Mouse (Mus musculus) liver, embryonic 12.5 days (tissue): ENCODE results near the gene Fam160b1. TPM values are rescaled to one million over a fixed set of nuclear protein-coding genes. Genes with fewer than 3 reads are reported as not detected.

ENCODE experiments used
- ATAC-seq: fragments of 200-750 bp; cut with Nextera tagmentation; 2 replicates; pipeline ENCODE4 v1.8.0; 2017; ENCODE audit warnings: moderate number of reproducible peaks, mild to moderate bottlenecking, moderate library complexity
- H3K27ac ChIP-seq: fragments of 300-500 bp; sonication (generic); 2 replicates; pipeline ENCODE4 v1.5.1; 2016; ENCODE audit warnings: mild to moderate bottlenecking
- H3K27me3 ChIP-seq: fragments of 300-500 bp; sonication (generic); replicated peaks from 2 replicates; pipeline ENCODE4 v1.6.1; 2016; ENCODE audit warnings: mild to moderate bottlenecking, moderate library complexity
- H3K36me3 ChIP-seq: fragments of 300-500 bp; sonication (generic); 2 replicates; pipeline ENCODE4 v1.6.1; 2016; ENCODE audit warnings: mild to moderate bottlenecking, moderate library complexity
- H3K4me1 ChIP-seq: fragments of 300-500 bp; sonication (generic); 2 replicates; pipeline ENCODE4 v1.6.1; 2016
- H3K4me2 ChIP-seq: fragments of 300-500 bp; sonication (generic); 2 replicates; pipeline ENCODE4 v1.6.1; 2016; ENCODE audit warnings: mild to moderate bottlenecking, moderate library complexity
- H3K4me3 ChIP-seq: fragments of 300-500 bp; sonication (generic); 2 replicates; pipeline ENCODE4 v1.5.1; 2016; ENCODE audit warnings: mild to moderate bottlenecking, moderate library complexity
- H3K9ac ChIP-seq: fragments of 300-500 bp; sonication (generic); 2 replicates; pipeline ENCODE4 v1.6.1; 2016; ENCODE audit warnings: mild to moderate bottlenecking, moderate library complexity
- H3K9me3 ChIP-seq: fragments of 300-500 bp; sonication (generic); replicated peaks from 2 replicates; pipeline ENCODE4 v1.6.1; 2016; ENCODE audit warnings: mild to moderate bottlenecking, moderate library complexity
- WGBS: fragments of 180-500 bp; shearing (Covaris S2); methylation state at CpG from one replicate; pipeline ENCODE4 v1.1.7; 2016; ENCODE audit not compliant: insufficient replicate concordance; 5-methylcytosine and 5-hydroxymethylcytosine counted together
- polyA plus RNA-seq: library from polyadenylated mRNA; unstranded; fragments of >200 nt; fragmentation: Nextera tagmentation; extraction: Ambion mirVana; gene quantifications from 2 replicates; pipeline ENCODE4 v1.2.1, GENCODE M21; 2016

Fam160b1 gene
- polyA plus RNA-seq, 1 experiment from 2014 or later: 9.5 TPM

GRCm38 (mm10) chr19:57361131-57361938 is 855 bp downstream of the Fam160b1 start:
- Histone ChIP-seq H3K4me2 (peak overlapping the region; percentile 83), H3K27me3 (no peaks in the 10 kb centered on the region), H3K36me3 (peaks cover 6% of the 10 kb centered on the region; the same call in 1 of the 2 replicates), H3K9me3 (no peaks in the 10 kb centered on the region), H3K4me1 (peaks cover 81% of the 10 kb centered on the region), H3K4me3 (peak overlapping the region; percentile 95), H3K27ac (peak overlapping the region; percentile 96), H3K9ac (peak overlapping the region; percentile 99)
- under 1% methylated on average over 67 of the region's 78 CpGs for WGBS
- ATAC-seq: peak; percentile 48

DNA sequence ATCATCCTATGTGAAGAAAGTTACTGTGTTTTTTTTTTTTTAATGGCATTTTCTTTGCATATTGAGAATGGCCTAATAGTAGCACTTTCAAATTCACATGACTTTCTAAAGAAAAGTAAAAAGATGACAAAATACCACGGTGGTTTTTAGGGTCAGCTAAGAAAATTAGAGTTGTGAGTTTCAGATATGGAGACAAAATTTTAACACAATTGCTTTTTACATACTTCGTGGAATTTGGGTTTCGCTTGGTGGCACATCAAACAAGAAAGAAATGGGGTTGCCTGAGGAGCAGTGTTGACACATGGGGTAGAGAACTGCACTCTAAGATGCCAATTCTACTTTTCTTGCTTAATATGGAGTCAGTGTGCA is 1.4 kb downstream of the Fam160b1 start:
- no peak for ATAC-seq
- 9% methylated on average over 3 of the region's 3 CpGs for WGBS
- Histone ChIP-seq H3K9ac (peak overlapping the region; percentile 99), H3K27ac (peak overlapping the region; percentile 96), H3K4me3 (peak overlapping the region; percentile 95), H3K36me3 (0 out of 2 replicates have a peak, but pooled peaks cover 1% of the 10 kb centered on the region), H3K9me3 (no peaks in the 10 kb centered on the region), H3K4me1 (peaks cover 81% of the 10 kb centered on the region), H3K4me2 (peak overlapping the region; percentile 83), H3K27me3 (no peaks in the 10 kb centered on the region)

DNA sequence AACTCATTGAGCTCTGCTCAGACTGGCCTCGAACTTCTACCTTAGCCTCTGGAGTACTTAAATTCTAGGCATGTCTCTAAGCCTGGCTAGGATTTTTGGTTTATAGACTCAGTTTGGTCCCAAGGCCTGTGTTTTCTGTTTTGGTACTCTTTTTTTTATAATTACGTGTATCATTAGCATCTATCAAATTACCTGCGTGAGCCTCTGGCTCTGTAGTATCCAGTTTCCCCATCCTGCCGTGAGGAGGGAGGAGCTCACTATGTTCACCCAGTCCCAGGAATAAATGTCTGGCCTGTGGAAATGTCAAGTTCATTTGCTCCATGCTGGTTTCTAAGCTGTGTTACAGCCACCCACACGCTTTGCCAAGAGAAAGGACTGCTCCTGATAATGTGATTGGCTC is 2.1 kb downstream of the Fam160b1 start:
- no peaks in the 10 kb centered on the region for H3K36me3 ChIP-seq
- no peaks in the 10 kb centered on the region for H3K27me3 ChIP-seq
- no peak for ATAC-seq
- H3K4me1 ChIP-seq: peaks cover 81% of the 10 kb centered on the region
- H3K9ac ChIP-seq: peak overlapping the region; percentile 50
- no peaks in the 10 kb centered on the region for H3K9me3 ChIP-seq
- whole genome bisulfite sequencing: 44% methylated on average over 5 of the region's 5 CpGs
- peak overlapping the region; percentile 65 for H3K27ac ChIP-seq
- peak overlapping the region; percentile 95 for H3K4me3 ChIP-seq
- H3K4me2 ChIP-seq: peak overlapping the region; percentile 83

DNA sequence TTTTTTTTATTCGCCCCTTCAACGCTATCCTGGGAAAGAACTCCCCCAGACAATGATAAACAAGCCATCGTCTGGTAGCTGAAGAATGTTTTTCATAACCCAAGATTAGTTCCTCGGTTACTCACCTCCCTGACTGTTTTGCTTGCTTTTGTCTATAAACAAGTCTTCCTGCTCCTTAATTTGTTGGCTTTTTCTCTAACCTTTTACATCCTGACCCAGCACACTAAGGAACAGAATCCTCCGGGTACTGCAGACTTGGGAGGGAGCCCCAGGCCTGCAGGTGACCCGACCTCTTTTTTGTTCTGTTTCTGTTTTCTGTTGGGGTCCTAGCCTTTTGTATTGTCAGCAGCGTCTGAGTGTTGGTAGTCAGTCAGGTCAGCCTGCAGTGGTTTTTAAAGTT is 2.6 kb downstream of the Fam160b1 start:
- Histone ChIP-seq H3K9ac (peak overlapping the region; percentile 50), H3K9me3 (no peaks in the 10 kb centered on the region), H3K4me1 (peaks cover 81% of the 10 kb centered on the region), H3K27me3 (no peaks in the 10 kb centered on the region), H3K4me2 (peak overlapping the region; percentile 83), H3K27ac (peak overlapping the region; percentile 65), H3K36me3 (no peaks in the 10 kb centered on the region), H3K4me3 (peak overlapping the region; percentile 95; the same call in 1 of the 2 replicates)
- no peak for ATAC-seq
- 33% methylated on average over 7 of the region's 7 CpGs for WGBS

GRCm38 (mm10) chr19:57363538-57363937 is 3.1 kb downstream of the Fam160b1 start:
- Histone ChIP-seq H3K4me3 (peak overlapping the region; percentile 95; the same call in 1 of the 2 replicates), H3K4me2 (peak overlapping the region; percentile 83), H3K36me3 (peaks cover 3% of the 10 kb centered on the region), H3K9me3 (no peaks in the 10 kb centered on the region), H3K27ac (peak overlapping the region; percentile 65), H3K27me3 (no peaks in the 10 kb centered on the region), H3K9ac (peak overlapping the region; percentile 50; the same call in 1 of the 2 replicates), H3K4me1 (peaks cover 81% of the 10 kb centered on the region)
- 81% methylated on average over 7 of the region's 7 CpGs for WGBS
- no peak for ATAC-seq

DNA sequence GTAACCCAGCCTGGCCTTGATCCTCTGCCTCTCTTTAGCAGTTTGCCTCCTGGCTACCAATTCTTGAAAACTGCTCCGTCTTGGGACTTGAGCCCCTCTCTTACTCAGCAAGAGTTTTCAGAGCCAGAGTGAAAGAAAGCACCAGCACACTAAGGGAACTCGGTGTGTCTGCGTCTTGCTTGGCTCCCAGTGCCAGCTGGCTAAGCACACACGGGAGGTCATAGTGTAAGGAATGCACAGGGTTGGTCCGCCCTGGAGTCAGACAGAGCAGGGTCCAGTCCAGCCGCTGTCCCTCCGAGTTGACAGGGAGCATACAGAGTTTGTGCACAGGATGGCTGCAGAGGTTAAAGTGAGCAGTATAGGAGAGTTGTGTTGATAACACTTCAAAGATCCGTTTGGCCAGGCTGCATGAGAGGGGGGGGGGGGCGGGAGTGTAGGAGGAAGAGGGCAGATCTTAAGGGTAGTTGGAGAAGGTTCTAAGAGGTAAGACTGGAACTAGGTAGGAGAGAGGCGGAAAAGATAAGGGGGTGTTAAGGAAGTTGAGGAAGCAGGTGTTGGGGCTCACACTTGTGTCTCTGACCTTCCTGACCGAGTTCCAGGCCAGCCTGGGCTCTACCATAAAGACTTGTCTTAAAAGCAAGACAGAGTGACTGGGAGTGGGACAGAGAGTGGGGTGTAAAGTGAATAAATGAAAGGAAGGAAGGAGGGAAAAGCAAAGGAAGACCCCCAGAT is 4.6 kb downstream of the Fam160b1 start:
- H3K27me3 ChIP-seq: no peaks in the 10 kb centered on the region

DNA sequence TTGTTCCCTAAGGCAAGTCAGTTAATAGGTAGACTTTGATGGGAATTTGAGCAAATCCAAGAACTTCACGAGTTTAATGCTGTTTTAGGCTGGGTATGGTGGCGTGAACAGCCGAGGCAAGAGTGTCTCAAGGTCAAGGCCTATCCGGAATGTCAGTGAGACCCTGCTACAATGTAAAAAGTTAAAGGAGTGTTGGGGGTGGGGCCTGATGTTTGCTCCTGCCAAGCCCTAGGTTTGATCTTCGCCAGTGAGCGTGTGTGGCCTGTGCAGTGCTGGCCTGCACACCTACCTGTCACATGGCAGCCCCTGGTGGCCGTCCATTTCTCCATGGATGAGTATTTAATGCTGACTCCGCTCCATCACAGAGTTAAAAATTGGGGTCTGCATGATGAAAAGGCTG is 5.5 kb downstream of the Fam160b1 start:
- no peak for ATAC-seq
- 52% methylated on average over 8 of the region's 8 CpGs for WGBS
- Histone ChIP-seq H3K27me3 (no peaks in the 10 kb centered on the region), H3K4me1 (peaks cover 86% of the 10 kb centered on the region), H3K9ac (no peak overlapping the region), H3K27ac (peak overlapping the region; percentile 36; the same call in 1 of the 2 replicates), H3K36me3 (peaks cover 26% of the 10 kb centered on the region), H3K4me2 (peak overlapping the region; percentile 29), H3K4me3 (no peak overlapping the region), H3K9me3 (no peaks in the 10 kb centered on the region)

More for the DNA sequence above, 4.6 kb downstream of the Fam160b1 start:
- Histone ChIP-seq H3K4me1 (peaks cover 80% of the 10 kb centered on the region), H3K36me3 (peaks cover 19% of the 10 kb centered on the region), H3K4me2 (peak overlapping the region; percentile 58), H3K9ac (peak overlapping the region; percentile 46), H3K4me3 (peak overlapping the region; percentile 19), H3K9me3 (no peaks in the 10 kb centered on the region), H3K27ac (peak overlapping the region; percentile 71)
- WGBS: 14% methylated on average over 10 of the region's 11 CpGs
- no peak for ATAC-seq

DNA sequence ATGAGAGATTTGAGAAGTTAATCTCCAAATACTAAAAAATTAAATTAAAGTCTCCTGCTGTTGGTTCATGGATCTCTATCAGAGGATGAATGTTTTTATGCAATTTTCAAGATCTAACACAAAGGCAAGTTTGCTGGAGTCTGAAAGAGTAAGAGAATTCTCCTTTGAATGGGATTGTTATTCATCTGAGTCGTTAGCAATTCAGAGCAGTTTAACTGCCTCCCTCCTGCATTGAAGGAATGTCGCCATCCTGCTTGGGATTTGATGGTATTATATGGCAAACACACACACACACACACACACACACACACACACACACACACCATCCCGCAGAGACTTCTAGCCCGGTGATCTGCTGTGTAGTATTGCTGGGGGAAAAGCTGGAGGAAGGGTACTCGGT is 6.1 kb downstream of the Fam160b1 start:
- no peak for ATAC-seq
- Histone ChIP-seq H3K27ac (no peak overlapping the region), H3K27me3 (no peaks in the 10 kb centered on the region), H3K36me3 (peaks cover 32% of the 10 kb centered on the region), H3K4me3 (no peak overlapping the region), H3K4me1 (peaks cover 90% of the 10 kb centered on the region), H3K9ac (no peak overlapping the region), H3K4me2 (no peak overlapping the region), H3K9me3 (no peaks in the 10 kb centered on the region)
- WGBS: 54% methylated on average over 5 of the region's 5 CpGs

GRCm38 (mm10) chr19:57367201-57367600 is 6.7 kb downstream of the Fam160b1 start:
- H3K4me2 ChIP-seq: peak overlapping the region; percentile 17
- no peaks in the 10 kb centered on the region for H3K9me3 ChIP-seq
- H3K36me3 ChIP-seq: peaks cover 38% of the 10 kb centered on the region
- no peak overlapping the region for H3K9ac ChIP-seq
- peaks cover 90% of the 10 kb centered on the region for H3K4me1 ChIP-seq
- peak overlapping the region; percentile 65; the same call in 1 of the 2 replicates for H3K27ac ChIP-seq
- no peak overlapping the region for H3K4me3 ChIP-seq
- WGBS: 71% methylated on average over 4 of the region's 4 CpGs
- ATAC-seq: no peak
- no peaks in the 10 kb centered on the region for H3K27me3 ChIP-seq

- no peak overlapping the region for H3K4me3 ChIP-seq
- no peak overlapping the region for H3K9ac ChIP-seq
- H3K9me3 ChIP-seq: no peaks in the 10 kb centered on the region
- peak overlapping the region; percentile 17 for H3K4me2 ChIP-seq
- 60% methylated on average over 11 of the region's 11 CpGs for WGBS
- ATAC-seq: no peak
- H3K27me3 ChIP-seq: no peaks in the 10 kb centered on the region
- peaks cover 45% of the 10 kb centered on the region for H3K36me3 ChIP-seq
- H3K4me1 ChIP-seq: peaks cover 83% of the 10 kb centered on the region
- H3K27ac ChIP-seq: peak overlapping the region; percentile 65
These were observed 7.4 kb downstream of the Fam160b1 start for GRCm38 (mm10) chr19:57367849-57368387.

DNA sequence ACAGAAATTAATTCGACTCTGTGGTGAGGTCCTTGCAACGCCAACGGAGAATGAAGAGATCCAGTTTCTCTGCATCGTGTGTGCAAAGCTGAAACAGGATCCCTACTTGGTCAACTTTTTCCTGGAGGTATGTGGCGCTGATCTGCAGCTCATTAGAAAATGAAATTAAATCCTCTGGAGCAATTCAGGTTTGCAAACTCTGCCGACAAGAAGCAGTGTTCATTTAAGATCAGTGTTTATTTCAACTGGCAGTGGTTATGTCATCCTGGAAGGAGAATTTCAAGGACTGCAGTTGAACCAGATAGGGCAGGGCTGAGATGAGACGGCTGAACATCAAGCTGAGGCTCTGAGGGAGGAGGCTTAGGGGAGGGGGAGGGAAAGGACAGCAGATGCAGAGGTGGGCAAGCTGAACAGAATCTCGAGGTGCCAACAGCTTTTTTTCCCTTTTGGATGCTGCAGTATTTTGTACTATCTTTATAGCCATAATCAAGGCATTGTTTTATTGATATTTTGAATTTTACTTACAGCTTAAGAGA is 12.9 kb downstream of the Fam160b1 start:
- Histone ChIP-seq H3K27me3 (no peaks in the 10 kb centered on the region), H3K4me2 (no peak overlapping the region), H3K4me3 (no peak overlapping the region), H3K36me3 (peaks cover 98% of the 10 kb centered on the region), H3K4me1 (peaks cover 29% of the 10 kb centered on the region), H3K27ac (no peak overlapping the region), H3K9ac (no peak overlapping the region), H3K9me3 (no peaks in the 10 kb centered on the region)
- 76% methylated on average over 8 of the region's 8 CpGs for WGBS
- no peak for ATAC-seq
